Mouse (Mus musculus): ENCODE measurements around the gene Fam221a. TPM values are rescaled to one million over a fixed set of nuclear protein-coding genes. Genes with fewer than 3 reads are reported as not detected.

The Fam221a gene
- polyA plus RNA-seq (2012) = 0.10 and 0.17 TPM in 2 replicates

- TF ChIP-seq GATA1 (IDR thresholded peaks at IDR 0.05; ENCODE audit: low read length) = no peak
- no peak for TF ChIP-seq TAL1 (IDR thresholded peaks at IDR 0.05; ENCODE audit: low read length)
- Histone ChIP-seq H3K4me1 (ENCODE audit: control insufficient read depth) (peaks cover 30% of the 10 kb centered on the region), H3K4me3 (replicated peaks) (peak within 1 kb of the TSS; percentile 75), H3K9me3 (ENCODE audit: control insufficient read depth, low read length) (no peaks in the 10 kb centered on the region), H3K27me3 (ENCODE audit: control insufficient read depth) (no peaks in the 10 kb centered on the region), H3K36me3 (ENCODE audit: control insufficient read depth) (no peaks in the 10 kb centered on the region; the same call in 1 of the 2 replicates)
Observed at GRCm38 (mm10) chr6:49367159-49368054, at the start of gene Fam221a. Gene Fam221a (plus strand): TSS chr6:49367739.

GRCm38 (mm10) chr6:49318966-49319594 lies 48.5 kb upstream of the Fam221a start, which contains the start of gene Ccdc126:
Gene Ccdc126 (plus strand): TSS chr6:49319274.
- H3K9me3 ChIP-seq (ENCODE audit: control insufficient read depth, low read length) = no peaks in the 10 kb centered on the region
- H3K27me3 ChIP-seq (ENCODE audit: control insufficient read depth) = peaks cover 2% of the 10 kb centered on the region; the same call in 1 of the 2 replicates
- no peaks in the 10 kb centered on the region for H3K36me3 ChIP-seq (ENCODE audit: control insufficient read depth)
- H3K4me1 ChIP-seq (ENCODE audit: control insufficient read depth) = peaks cover 23% of the 10 kb centered on the region
- H3K4me3 ChIP-seq (replicated peaks) = peak within 1 kb of the TSS; percentile 75
- TF ChIP-seq GATA1 (IDR thresholded peaks at IDR 0.05; ENCODE audit: low read length) = no peak
- TF ChIP-seq TAL1 (IDR thresholded peaks at IDR 0.05; ENCODE audit: low read length) = no peak

- H3K9me3 ChIP-seq (ENCODE audit: control insufficient read depth, low read length) = no peaks in the 10 kb centered on the region
- H3K36me3 ChIP-seq (ENCODE audit: control insufficient read depth) = no peaks in the 10 kb centered on the region
- no peak for TF ChIP-seq GATA1 (IDR thresholded peaks at IDR 0.05; ENCODE audit: low read length)
- no peak for TF ChIP-seq TAL1 (IDR thresholded peaks at IDR 0.05; ENCODE audit: low read length)
- peaks cover 2% of the 10 kb centered on the region; the same call in 1 of the 2 replicates for H3K27me3 ChIP-seq (ENCODE audit: control insufficient read depth)
- H3K4me3 ChIP-seq (replicated peaks) = peak overlapping the region; percentile 75
- peaks cover 23% of the 10 kb centered on the region for H3K4me1 ChIP-seq (ENCODE audit: control insufficient read depth)
Observed at GRCm38 (mm10) chr6:49319595-49320315, 47.8 kb upstream of the Fam221a start.

GRCm38 (mm10) chr6:49321341-49321740 lies 46.2 kb upstream of the Fam221a start:
- no peaks in the 10 kb centered on the region for H3K9me3 ChIP-seq (ENCODE audit: control insufficient read depth, low read length)
- H3K4me3 ChIP-seq (replicated peaks) = no peak overlapping the region
- TF ChIP-seq TAL1 (IDR thresholded peaks at IDR 0.05; ENCODE audit: low read length) (no peak), GATA1 (IDR thresholded peaks at IDR 0.05; ENCODE audit: low read length) (no peak)
- H3K4me1 ChIP-seq (ENCODE audit: control insufficient read depth) = peaks cover 23% of the 10 kb centered on the region
- H3K36me3 ChIP-seq (ENCODE audit: control insufficient read depth) = no peaks in the 10 kb centered on the region
- peaks cover 2% of the 10 kb centered on the region; the same call in 1 of the 2 replicates for H3K27me3 ChIP-seq (ENCODE audit: control insufficient read depth)

- H3K27me3 ChIP-seq (ENCODE audit: control insufficient read depth) = peaks cover 2% of the 10 kb centered on the region; the same call in 1 of the 2 replicates
- H3K4me1 ChIP-seq (ENCODE audit: control insufficient read depth) = peaks cover 23% of the 10 kb centered on the region
- H3K4me3 ChIP-seq (replicated peaks) = no peak overlapping the region
- TF ChIP-seq GATA1 (IDR thresholded peaks at IDR 0.05; ENCODE audit: low read length) (no peak), TAL1 (IDR thresholded peaks at IDR 0.05; ENCODE audit: low read length) (no peak)
- H3K9me3 ChIP-seq (ENCODE audit: control insufficient read depth, low read length) = no peaks in the 10 kb centered on the region
- no peaks in the 10 kb centered on the region for H3K36me3 ChIP-seq (ENCODE audit: control insufficient read depth)
Observed at GRCm38 (mm10) chr6:49322056-49322455, 45.5 kb upstream of the Fam221a start.

GRCm38 (mm10) chr6:49322986-49323385 lies 44.6 kb upstream of the Fam221a start:
- Histone ChIP-seq H3K36me3 (ENCODE audit: control insufficient read depth) (no peaks in the 10 kb centered on the region), H3K9me3 (ENCODE audit: control insufficient read depth, low read length) (no peaks in the 10 kb centered on the region), H3K4me1 (ENCODE audit: control insufficient read depth) (peaks cover 23% of the 10 kb centered on the region), H3K4me3 (replicated peaks) (no peak overlapping the region), H3K27me3 (ENCODE audit: control insufficient read depth) (peaks cover 2% of the 10 kb centered on the region; the same call in 1 of the 2 replicates)
- TF ChIP-seq GATA1 (IDR thresholded peaks at IDR 0.05; ENCODE audit: low read length) (no peak), TAL1 (IDR thresholded peaks at IDR 0.05; ENCODE audit: low read length) (no peak)

- H3K4me3 ChIP-seq (replicated peaks) = no peak overlapping the region
- no peaks in the 10 kb centered on the region for H3K36me3 ChIP-seq (ENCODE audit: control insufficient read depth)
- H3K4me1 ChIP-seq (ENCODE audit: control insufficient read depth) = peaks cover 16% of the 10 kb centered on the region
- TF ChIP-seq GATA1 (IDR thresholded peaks at IDR 0.05; ENCODE audit: low read length) (no peak), TAL1 (IDR thresholded peaks at IDR 0.05; ENCODE audit: low read length) (no peak)
- H3K9me3 ChIP-seq (ENCODE audit: control insufficient read depth, low read length) = no peaks in the 10 kb centered on the region
- peaks cover under 1% of the 10 kb centered on the region; the same call in 1 of the 2 replicates for H3K27me3 ChIP-seq (ENCODE audit: control insufficient read depth)
Observed at GRCm38 (mm10) chr6:49324528-49324927, 43.0 kb upstream of the Fam221a start.

- Histone ChIP-seq H3K27me3 (ENCODE audit: control insufficient read depth) (no peaks in the 10 kb centered on the region), H3K36me3 (ENCODE audit: control insufficient read depth) (no peaks in the 10 kb centered on the region), H3K4me3 (replicated peaks) (no peak overlapping the region), H3K4me1 (ENCODE audit: control insufficient read depth) (peaks cover 8% of the 10 kb centered on the region), H3K9me3 (ENCODE audit: control insufficient read depth, low read length) (no peaks in the 10 kb centered on the region)
- TF ChIP-seq TAL1 (IDR thresholded peaks at IDR 0.05; ENCODE audit: low read length) = no peak
- TF ChIP-seq GATA1 (IDR thresholded peaks at IDR 0.05; ENCODE audit: low read length) = no peak
Observed at GRCm38 (mm10) chr6:49325294-49325693, 42.2 kb upstream of the Fam221a start.

Data from erythroblast, embryonic 14.5 days (primary cell).